Mouse (Mus musculus): ENCODE results near the gene 1700086D15Rik. TPM values are rescaled to one million over a fixed set of nuclear protein-coding genes. Genes with fewer than 3 reads are reported as not detected.

1700086D15Rik gene
- 0.12 TPM in 1 of 2 replicates, not detected in the other for polyA plus RNA-seq (2015; fragmentation: Nextera tagmentation; extraction: Ambion mirVana)

DNA sequence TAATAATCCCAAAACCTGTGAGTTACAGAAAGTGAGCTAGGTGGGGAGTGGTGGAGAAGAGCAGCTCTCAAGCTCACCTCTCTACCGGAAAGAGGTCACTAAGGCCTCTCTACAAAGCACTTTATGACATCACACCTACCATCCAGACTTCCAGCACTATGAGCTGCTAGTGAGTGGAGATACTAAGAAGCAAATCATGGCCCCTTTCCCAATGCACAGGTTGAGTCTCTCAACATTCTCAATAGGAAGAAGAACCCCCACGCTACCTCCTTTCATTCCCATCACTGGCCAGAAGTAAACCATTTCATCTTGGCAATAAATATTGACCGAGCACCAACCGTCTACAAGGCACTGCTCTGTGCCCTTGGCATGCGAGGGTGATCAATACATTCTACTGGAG lies at the start of gene 1700086D15Rik:
1700086D15Rik (minus strand) TSS at position 101 of the 400 bp plus-strand sequence.
- Histone ChIP-seq H3K9me3 (ENCODE audit: control insufficient read depth, low read length) (no peaks in the 10 kb centered on the region), H3K27ac (replicated peaks) (no peak within 1 kb of the TSS), H3K4me2 (replicated peaks; ENCODE audit: low read depth) (no peak within 1 kb of the TSS), H3K4me3 (ENCODE audit: low read depth, low read length) (no peak within 1 kb of the TSS), H3K27me3 (ENCODE audit: control insufficient read depth, insufficient read depth, low read length) (no peaks in the 10 kb centered on the region), H3K9ac (ENCODE audit: low read length) (no peak within 1 kb of the TSS), H3K36me3 (ENCODE audit: control insufficient read depth, insufficient read depth, low read length) (no peaks in the 10 kb centered on the region), H3K4me1 (replicated peaks; ENCODE audit: control insufficient read depth, insufficient read depth) (no peaks in the 10 kb centered on the region)
- 91% methylated on average over 5 of the region's 5 CpGs for WGBS
- DNase-seq (ENCODE audit: low spot score), result no peak
- no peak for TF ChIP-seq CTCF (IDR thresholded peaks at IDR 0.05; ENCODE audit: low read depth)
- TF ChIP-seq EP300 (optimal IDR thresholded peaks at IDR 0.05), result no peak
- no peak for ATAC-seq (ENCODE audit: low FRiP score, low TSS enrichment)

DNA sequence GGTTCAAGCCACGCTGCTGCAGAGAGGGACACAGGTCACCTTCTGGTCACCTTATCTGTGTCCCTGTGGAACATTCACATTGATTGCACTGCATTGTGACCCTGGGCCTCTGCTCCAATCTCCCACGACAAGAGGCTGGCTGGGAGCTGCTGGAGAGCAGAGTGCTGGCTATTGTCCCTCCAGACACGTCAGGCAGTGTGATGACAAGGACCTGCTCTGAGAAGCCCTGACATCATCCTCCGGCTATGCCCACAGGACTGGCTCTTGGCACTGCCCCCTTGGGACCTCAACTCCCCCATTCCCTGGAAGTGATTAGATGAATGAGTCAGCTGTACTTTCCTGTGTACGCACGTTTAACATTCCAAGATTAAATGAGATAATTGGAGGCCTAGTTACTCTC lies 49.8 kb upstream of the 1700086D15Rik start:
- H3K9ac ChIP-seq (ENCODE audit: low read length), result no peak overlapping the region
- TF ChIP-seq EP300 (optimal IDR thresholded peaks at IDR 0.05) (no peak), CTCF (IDR thresholded peaks at IDR 0.05; ENCODE audit: low read depth) (no peak)
- H3K4me2 ChIP-seq (replicated peaks; ENCODE audit: low read depth), result no peak overlapping the region
- no peaks in the 10 kb centered on the region for H3K4me1 ChIP-seq (replicated peaks; ENCODE audit: control insufficient read depth, insufficient read depth)
- peak; percentile 38; the same call in 1 of the 2 replicates for ATAC-seq (ENCODE audit: low FRiP score, low TSS enrichment)
- no peak for DNase-seq (ENCODE audit: low spot score)
- 41% methylated on average over 6 of the region's 6 CpGs for WGBS
- no peaks in the 10 kb centered on the region for H3K9me3 ChIP-seq (ENCODE audit: control insufficient read depth, low read length)
- H3K36me3 ChIP-seq (ENCODE audit: control insufficient read depth, insufficient read depth, low read length), result no peaks in the 10 kb centered on the region
- H3K27me3 ChIP-seq (ENCODE audit: control insufficient read depth, insufficient read depth, low read length), result no peaks in the 10 kb centered on the region
- no peak overlapping the region for H3K27ac ChIP-seq (replicated peaks)
- H3K4me3 ChIP-seq (ENCODE audit: low read depth, low read length), result no peak overlapping the region

DNA sequence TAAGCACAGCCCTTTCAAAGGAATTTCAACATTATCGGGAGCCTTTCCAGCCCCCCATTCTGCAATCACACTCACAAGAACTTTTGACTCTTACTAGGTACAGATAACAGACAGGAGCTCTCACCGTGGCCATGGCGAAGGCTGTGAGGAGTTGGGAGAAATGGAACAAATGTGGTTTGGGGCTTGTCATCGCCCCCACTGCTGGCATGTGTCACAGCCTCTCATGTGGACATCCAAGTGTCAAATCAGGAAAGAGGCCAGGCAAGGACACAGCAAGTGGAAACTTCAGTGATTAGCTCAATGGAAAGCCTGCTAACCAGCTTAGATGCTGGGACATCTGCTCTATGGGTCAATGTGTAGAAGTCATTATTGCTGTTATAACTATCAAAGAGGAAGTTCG lies 45.6 kb upstream of the 1700086D15Rik start:
- no peak for ATAC-seq (ENCODE audit: low FRiP score, low TSS enrichment)
- H3K9me3 ChIP-seq (ENCODE audit: control insufficient read depth, low read length), result no peaks in the 10 kb centered on the region
- DNase-seq (ENCODE audit: low spot score), result no peak
- no peaks in the 10 kb centered on the region for H3K4me1 ChIP-seq (replicated peaks; ENCODE audit: control insufficient read depth, insufficient read depth)
- no peak overlapping the region for H3K4me2 ChIP-seq (replicated peaks; ENCODE audit: low read depth)
- 78% methylated on average over 5 of the region's 5 CpGs for WGBS
- 0 out of 2 replicates have a peak, but pooled peaks cover 2% of the 10 kb centered on the region for H3K36me3 ChIP-seq (ENCODE audit: control insufficient read depth, insufficient read depth, low read length)
- no peak overlapping the region for H3K4me3 ChIP-seq (ENCODE audit: low read depth, low read length)
- H3K27ac ChIP-seq (replicated peaks), result no peak overlapping the region
- TF ChIP-seq EP300 (optimal IDR thresholded peaks at IDR 0.05), result no peak
- no peak for TF ChIP-seq CTCF (IDR thresholded peaks at IDR 0.05; ENCODE audit: low read depth)
- H3K27me3 ChIP-seq (ENCODE audit: control insufficient read depth, insufficient read depth, low read length), result no peaks in the 10 kb centered on the region
- H3K9ac ChIP-seq (ENCODE audit: low read length), result no peak overlapping the region

- Histone ChIP-seq H3K4me1 (replicated peaks; ENCODE audit: control insufficient read depth, insufficient read depth) (no peaks in the 10 kb centered on the region), H3K9ac (ENCODE audit: low read length) (no peak overlapping the region), H3K9me3 (ENCODE audit: control insufficient read depth, low read length) (no peaks in the 10 kb centered on the region), H3K36me3 (ENCODE audit: control insufficient read depth, insufficient read depth, low read length) (0 out of 2 replicates have a peak, but pooled peaks cover 2% of the 10 kb centered on the region), H3K4me3 (ENCODE audit: low read depth, low read length) (no peak overlapping the region), H3K27ac (replicated peaks) (no peak overlapping the region), H3K27me3 (ENCODE audit: control insufficient read depth, insufficient read depth, low read length) (no peaks in the 10 kb centered on the region), H3K4me2 (replicated peaks; ENCODE audit: low read depth) (no peak overlapping the region)
- WGBS, result 78% methylated on average over 13 of the region's 13 CpGs
- TF ChIP-seq EP300 (optimal IDR thresholded peaks at IDR 0.05), result no peak
- TF ChIP-seq CTCF (IDR thresholded peaks at IDR 0.05; ENCODE audit: low read depth), result no peak
- no peak for DNase-seq (ENCODE audit: low spot score)
- no peak for ATAC-seq (ENCODE audit: low FRiP score, low TSS enrichment)
Observed at GRCm38 (mm10) chr11:65204651-65205050, 45.0 kb upstream of the 1700086D15Rik start.

- no peak overlapping the region for H3K4me3 ChIP-seq (ENCODE audit: low read depth, low read length)
- no peaks in the 10 kb centered on the region for H3K27me3 ChIP-seq (ENCODE audit: control insufficient read depth, insufficient read depth, low read length)
- TF ChIP-seq CTCF (IDR thresholded peaks at IDR 0.05; ENCODE audit: low read depth) (no peak), EP300 (optimal IDR thresholded peaks at IDR 0.05) (no peak)
- H3K27ac ChIP-seq (replicated peaks), result no peak overlapping the region
- no peak overlapping the region for H3K4me2 ChIP-seq (replicated peaks; ENCODE audit: low read depth)
- H3K4me1 ChIP-seq (replicated peaks; ENCODE audit: control insufficient read depth, insufficient read depth), result no peaks in the 10 kb centered on the region
- 0 out of 2 replicates have a peak, but pooled peaks cover 2% of the 10 kb centered on the region for H3K36me3 ChIP-seq (ENCODE audit: control insufficient read depth, insufficient read depth, low read length)
- WGBS, result 80% methylated on average over 1 of the region's 1 CpGs
- H3K9me3 ChIP-seq (ENCODE audit: control insufficient read depth, low read length), result no peaks in the 10 kb centered on the region
- ATAC-seq (ENCODE audit: low FRiP score, low TSS enrichment) (no peak), DNase-seq (ENCODE audit: low spot score) (no peak)
- H3K9ac ChIP-seq (ENCODE audit: low read length), result no peak overlapping the region
Observed at GRCm38 (mm10) chr11:65203020-65203419, 43.3 kb upstream of the 1700086D15Rik start.

GRCm38 (mm10) chr11:65202236-65202635 lies 42.5 kb upstream of the 1700086D15Rik start:
- Histone ChIP-seq H3K9ac (ENCODE audit: low read length) (no peak overlapping the region), H3K9me3 (ENCODE audit: control insufficient read depth, low read length) (no peaks in the 10 kb centered on the region), H3K4me2 (replicated peaks; ENCODE audit: low read depth) (no peak overlapping the region), H3K36me3 (ENCODE audit: control insufficient read depth, insufficient read depth, low read length) (0 out of 2 replicates have a peak, but pooled peaks cover 2% of the 10 kb centered on the region), H3K4me3 (ENCODE audit: low read depth, low read length) (no peak overlapping the region), H3K27ac (replicated peaks) (no peak overlapping the region), H3K27me3 (ENCODE audit: control insufficient read depth, insufficient read depth, low read length) (no peaks in the 10 kb centered on the region), H3K4me1 (replicated peaks; ENCODE audit: control insufficient read depth, insufficient read depth) (no peaks in the 10 kb centered on the region)
- no peak for TF ChIP-seq EP300 (optimal IDR thresholded peaks at IDR 0.05)
- no peak for TF ChIP-seq CTCF (IDR thresholded peaks at IDR 0.05; ENCODE audit: low read depth)
- WGBS, result 46% methylated on average over 5 of the region's 5 CpGs
- DNase-seq (ENCODE audit: low spot score), result no peak
- ATAC-seq (ENCODE audit: low FRiP score, low TSS enrichment), result no peak
